Mouse (Mus musculus): ENCODE results near the gene Gm26992. TPM values are rescaled to one million over a fixed set of nuclear protein-coding genes. Genes with fewer than 3 reads are reported as not detected.

The Gm26992 gene
- total RNA-seq, 1 experiment from 2014 or later = not detected

GRCm38 (mm10) chrX:103529185-103529584 is 107.4 kb downstream of the Gm26992 start:
- ATAC-seq (replicated peaks in 1 of 2; ENCODE audit: insufficient read depth in 1 of 2, low FRiP score in 2 of 2, low TSS enrichment in 1 of 2, low read depth in 1 of 2, poor library complexity in 2 of 2, severe bottlenecking in 2 of 2) = peak; percentile 75 to 91; a peak in 3 of 4 replicates

Other genes starting within 250 kb of the Gm26992 start
- 0.56 TPM in 1 of 2 replicates, not detected in the other for gene Nap1l2, start 235.4 kb upstream of the Gm26992 start, total RNA-seq (2017)
- gene Cdx4, start 100.6 kb upstream of the Gm26992 start, total RNA-seq (2017) = not detected in 2 replicates
- 1.2 and 2.8 TPM in 2 replicates for gene Chic1, start 65.5 kb upstream of the Gm26992 start, total RNA-seq (2017)
- not detected in 2 replicates for gene Tsx, start 7.5 kb upstream of the Gm26992 start, total RNA-seq (2017)
- not detected in 2 replicates for gene Zcchc13, start 208.6 kb downstream of the Gm26992 start, total RNA-seq (2017)